Mouse (Mus musculus) ES-Bruce4 (cell line): ENCODE data around the gene Ptprj.

Source experiments
- CTCF ChIP-seq: IDR thresholded peaks from one replicate; pipeline ENCODE4 v1.8.1; 2011; ENCODE audit warnings: low read depth, low read length
- POLR2A ChIP-seq: IDR thresholded peaks from one replicate; pipeline ENCODE4 v1.8.1; 2011; ENCODE audit warnings: low read length; ENCODE audit not compliant: insufficient read depth

GRCm38 (mm10) chr2:90526971-90527370, 53.5 kb downstream of the Ptprj start:
- TF ChIP-seq CTCF (no peak), POLR2A (no peak)
